Mouse (Mus musculus) cerebellum, adult 9-10 months (tissue): ENCODE measurements around the gene Rab9.

Experiments used
- DNase-seq: peaks from one replicate; pipeline ENCODE4 v3.0.0; 2022

Rab9 gene

GRCm38 (mm10) chrX:166440616-166441063, 39.0 kb downstream of the Rab9 start, which contains the start of gene Ofd1:
Ofd1 (minus strand) TSS chrX:166440704.
- DNase-seq = peak; percentile 90

DNA sequence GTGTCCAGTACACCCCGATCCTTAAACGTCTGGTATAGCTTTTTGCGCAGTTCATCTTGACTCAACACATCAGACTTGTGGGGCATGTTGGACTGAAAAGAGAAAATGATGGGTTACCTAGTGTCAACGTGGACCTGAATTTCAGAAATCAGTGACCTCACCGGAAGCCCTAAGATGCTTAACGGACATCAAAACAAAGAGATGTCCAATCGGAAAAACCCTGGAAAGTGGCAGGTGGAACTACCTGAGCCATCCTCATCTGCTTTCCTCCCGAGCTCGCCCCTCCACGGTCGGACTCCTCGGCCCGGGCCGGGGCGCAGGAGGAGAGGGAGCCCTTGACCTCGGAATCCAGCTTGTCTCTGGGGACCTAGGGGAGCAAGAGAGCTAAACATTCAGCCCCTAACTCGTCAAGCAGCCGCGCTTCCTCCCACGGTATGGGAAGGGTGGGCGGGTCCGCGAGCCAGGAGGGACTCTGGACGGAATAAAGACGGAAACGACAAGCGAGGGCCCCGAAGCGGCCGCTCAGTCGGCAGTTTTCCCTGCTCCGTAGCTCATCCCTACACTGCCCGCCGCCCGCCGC, 39.5 kb downstream of the Rab9 start, which contains the start of gene Trappc2:
Gene Trappc2, plus strand, starts transcription at position 539 of the 580 bp plus-strand sequence.
- DNase-seq = peak; percentile 62

GRCm38 (mm10) chrX:166434812-166435211, 44.9 kb downstream of the Rab9 start:
- no peak for DNase-seq

DNA sequence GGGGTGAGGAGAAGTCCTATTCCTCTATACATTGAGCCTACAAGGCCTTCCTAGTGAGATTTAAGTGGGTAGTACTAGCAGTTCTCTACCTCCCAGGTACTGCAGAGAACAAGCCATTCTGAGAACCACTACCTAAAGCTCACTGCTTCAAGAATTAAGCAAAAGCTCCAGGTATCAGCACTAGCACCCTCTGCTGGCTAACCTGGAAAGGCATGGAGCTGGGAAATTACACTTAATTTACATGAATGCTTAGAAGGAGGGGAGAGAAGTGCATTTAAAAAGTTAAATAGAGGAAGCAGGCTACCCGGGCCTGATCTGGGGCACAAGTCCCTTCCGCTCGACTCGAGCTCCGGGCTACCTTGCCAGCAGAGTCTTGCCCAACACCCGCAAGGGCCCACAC, 63.5 kb downstream of the Rab9 start:
- DNase-seq = peak; percentile 52

- no peak for DNase-seq
These were observed 71.8 kb downstream of the Rab9 start for GRCm38 (mm10) chrX:166407865-166408264.
